Mouse (Mus musculus) kidney, postnatal 25 days (tissue): ENCODE data around the gene 2210017I01Rik.

Experiments used
- DNase-seq, 2 experiments: peaks; one replicate each; pipeline ENCODE4 v3.0.0; 2021; ENCODE audit warnings: mixed read lengths in 2 of 2

2210017I01Rik gene

DNA sequence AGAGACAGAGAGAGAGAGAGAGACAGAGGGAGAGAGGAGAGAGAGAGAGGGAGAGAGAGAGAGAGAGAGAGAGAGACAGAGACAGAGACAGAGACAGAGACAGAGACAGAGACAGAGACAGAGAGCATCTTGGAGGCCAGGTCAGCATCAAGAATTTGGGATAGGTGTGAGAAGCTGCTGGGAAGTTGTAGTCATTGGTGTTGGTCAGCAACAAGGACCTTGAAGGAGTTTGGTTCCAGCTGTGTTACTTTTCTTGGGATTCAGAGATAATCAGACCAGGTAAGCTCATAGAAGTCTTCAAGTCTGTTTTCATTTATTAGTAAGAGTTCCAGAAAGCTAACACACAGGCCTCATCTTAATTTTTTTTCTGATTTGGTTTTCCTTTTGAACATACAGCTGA, at the start of gene 2210017I01Rik:
TSS of gene 2210017I01Rik (minus strand) at position 101 of the 400 bp plus-strand sequence.
- DNase-seq: no peak

DNA sequence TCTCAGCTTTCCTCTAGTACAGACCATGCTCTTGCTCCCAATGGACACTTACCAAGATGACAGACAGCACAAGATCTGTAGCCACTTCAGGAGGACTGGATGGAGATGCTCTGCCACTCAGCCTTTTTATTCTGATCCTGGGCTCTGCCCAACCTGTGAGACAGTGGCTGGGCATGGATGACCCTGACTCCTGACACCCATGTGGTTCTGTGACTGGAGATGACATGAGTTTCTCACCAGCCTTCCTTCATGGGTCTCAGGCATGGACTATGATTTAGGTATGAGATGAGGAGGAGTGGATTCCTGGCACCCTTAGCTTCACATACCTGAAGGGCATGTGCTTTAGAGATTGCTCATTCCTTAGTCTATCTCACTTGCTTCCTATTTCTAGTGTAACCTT, 49.5 kb upstream of the 2210017I01Rik start, which contains the start of gene Lce1b:
TSS of gene Lce1b (minus strand) at position 101 of the 400 bp plus-strand sequence.
- no peak for DNase-seq

GRCm38 (mm10) chr3:92648207-92648606, 40.9 kb upstream of the 2210017I01Rik start, which contains the start of gene Lce1a1:
TSS of gene Lce1a1 (minus strand) at chr3:92648307.
- DNase-seq: no peak

- no peak for DNase-seq
Observed at GRCm38 (mm10) chr3:92639854-92640253, 32.6 kb upstream of the 2210017I01Rik start.

- DNase-seq: no peak
Observed at GRCm38 (mm10) chr3:92638653-92638991, 31.3 kb upstream of the 2210017I01Rik start.

DNA sequence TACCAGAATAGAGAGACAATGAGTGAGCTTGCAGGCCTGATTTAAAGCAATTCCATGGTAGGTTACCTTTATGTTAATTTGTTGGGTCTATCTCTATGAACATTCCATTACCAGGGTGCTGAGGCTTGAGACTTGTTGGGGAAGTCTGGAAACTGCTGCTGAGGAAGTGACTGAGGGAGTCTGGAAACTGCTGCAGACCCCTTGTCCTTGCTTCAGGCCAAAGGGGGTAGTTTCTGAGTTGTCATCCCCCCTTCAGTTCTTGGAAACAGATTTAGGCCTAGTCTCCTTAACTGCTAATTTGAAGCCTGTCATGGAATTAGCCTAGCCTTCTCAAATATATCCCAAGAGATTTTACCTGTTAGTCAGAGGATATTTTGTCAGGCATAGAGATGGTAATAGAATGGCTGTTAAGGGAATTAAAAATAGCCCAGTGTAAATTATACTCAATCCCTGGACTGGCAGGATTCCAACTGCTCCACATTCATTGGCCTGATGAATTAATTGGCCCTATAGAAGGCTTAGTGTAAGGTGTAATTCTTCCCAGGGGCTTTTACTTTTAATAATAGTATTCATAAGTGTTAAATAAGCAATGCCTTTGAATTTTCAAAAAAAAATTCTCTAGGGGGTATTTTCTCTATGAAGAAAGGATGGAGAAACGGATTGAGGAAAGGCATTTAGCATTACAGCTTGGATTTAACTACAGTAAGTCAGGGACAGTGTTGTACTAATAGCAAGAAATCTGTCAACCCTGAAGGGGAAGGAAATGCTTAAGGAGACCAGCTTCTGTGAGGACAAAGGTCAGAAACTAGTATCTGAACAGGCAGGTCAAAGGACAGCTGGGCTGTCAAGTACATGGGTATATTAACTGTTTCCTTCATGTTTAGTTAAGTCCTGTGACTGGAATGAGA, 30.7 kb upstream of the 2210017I01Rik start:
- peak; percentile 29 to 53 for DNase-seq

DNA sequence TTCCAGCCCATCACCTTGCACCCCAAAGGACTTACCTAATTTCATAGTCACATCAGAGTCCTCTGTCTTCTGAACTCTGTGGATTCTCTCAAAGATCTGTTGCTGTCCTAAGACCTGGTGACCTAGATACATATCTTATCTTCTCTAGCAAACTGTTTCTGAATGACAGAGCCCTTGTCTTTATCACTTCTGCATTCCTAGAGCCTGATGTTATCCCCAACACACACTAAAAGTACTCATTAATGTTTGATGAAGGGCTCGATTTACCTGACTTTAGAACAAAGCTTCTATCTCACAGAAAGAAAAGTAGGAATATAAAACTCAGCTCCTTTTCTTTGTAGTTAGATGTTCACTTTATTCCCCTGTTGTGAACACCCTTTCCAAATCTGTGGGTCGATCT, 14.3 kb upstream of the 2210017I01Rik start, which contains the start of gene Lce6a:
TSS of gene Lce6a (minus strand) at position 101 of the 400 bp plus-strand sequence.
- DNase-seq: no peak

- DNase-seq: no peak
Observed at GRCm38 (mm10) chr3:92609804-92610203, 2.5 kb upstream of the 2210017I01Rik start.

DNA sequence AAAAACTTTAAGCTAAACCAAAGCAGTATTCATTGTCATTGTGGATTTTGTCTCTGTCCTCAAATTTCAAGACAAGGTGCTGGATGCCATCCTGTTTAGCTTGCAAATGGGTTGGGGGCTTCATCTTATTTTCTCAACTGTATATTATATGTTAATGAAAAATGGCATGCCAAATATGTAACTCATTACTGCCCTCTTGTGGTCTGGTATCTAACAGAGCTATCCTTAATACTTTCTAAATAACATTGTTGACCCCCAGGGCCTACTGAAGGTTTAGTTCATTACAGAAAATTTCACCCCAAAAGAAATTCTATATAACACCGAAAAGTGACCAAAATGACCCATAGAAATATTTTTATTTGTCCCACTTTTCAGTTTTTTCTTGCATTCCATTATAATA, 5.1 kb downstream of the 2210017I01Rik start:
- DNase-seq: no peak

DNA sequence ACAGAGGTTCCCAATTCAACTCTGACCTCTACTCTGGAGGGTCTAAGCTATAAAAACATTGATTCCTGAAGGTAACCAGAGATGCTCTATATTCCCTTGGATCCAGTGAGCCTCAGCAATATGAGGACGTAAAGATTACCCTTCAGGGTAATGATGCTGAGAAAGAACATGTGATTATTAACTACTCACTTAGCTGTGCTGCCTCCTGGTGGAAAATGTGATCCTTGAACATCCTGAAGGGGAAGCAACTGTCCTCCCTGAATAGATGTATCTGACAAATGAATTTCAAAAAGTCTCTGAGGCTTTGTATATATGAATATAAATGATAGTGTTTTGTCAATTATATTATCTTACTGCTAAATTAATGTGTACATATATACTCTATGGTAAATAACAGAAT, 6.8 kb downstream of the 2210017I01Rik start:
- DNase-seq: peak in 1 of 2 experiments; percentile 38

DNA sequence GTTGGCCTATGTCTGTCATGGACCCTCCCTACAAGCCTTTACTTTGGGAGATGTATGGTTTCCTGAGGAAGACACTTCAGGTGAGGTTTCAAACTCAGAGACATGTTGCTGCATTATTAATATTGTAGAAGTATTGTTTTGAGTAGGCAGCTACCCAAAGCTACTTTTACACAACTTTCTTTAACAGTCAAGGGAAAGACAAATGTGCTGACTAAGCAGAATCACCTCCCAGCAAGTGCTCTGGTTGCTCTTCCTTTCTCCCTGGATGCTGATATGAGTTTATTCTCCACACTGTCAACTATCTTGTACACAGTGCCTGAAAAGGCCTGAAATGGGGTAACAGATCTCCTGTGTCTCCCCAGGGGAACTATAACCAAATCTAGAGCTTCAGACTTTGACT, 7.3 kb downstream of the 2210017I01Rik start:
- no peak for DNase-seq

- DNase-seq: no peak
Observed at GRCm38 (mm10) chr3:92598429-92598828, 8.9 kb downstream of the 2210017I01Rik start.

DNA sequence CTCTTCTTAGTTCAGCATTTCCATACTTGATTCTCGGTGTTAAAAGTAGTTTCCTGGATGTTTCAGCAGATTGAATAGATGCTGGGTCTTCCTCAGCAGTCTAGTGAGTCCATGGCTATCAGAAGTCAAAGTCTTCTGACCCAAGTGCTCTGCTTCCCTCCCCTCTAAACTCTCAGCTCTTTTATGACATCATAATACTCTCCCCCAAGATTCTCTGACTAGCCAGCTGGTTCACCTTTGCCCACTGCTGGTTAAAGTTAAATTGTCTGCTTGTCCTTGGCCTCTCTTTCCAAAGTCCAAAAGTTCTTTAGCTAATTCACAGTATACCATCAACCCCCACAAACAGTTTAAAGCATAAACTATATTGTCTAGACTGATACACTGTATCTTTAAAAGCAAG, 18.4 kb downstream of the 2210017I01Rik start, which contains the start of gene Smcp:
TSS of gene Smcp (minus strand) at position 140 of the 400 bp plus-strand sequence.
- peak; percentile 10 to 39 for DNase-seq

- no peak for DNase-seq
Observed at GRCm38 (mm10) chr3:92587190-92587589, 20.1 kb downstream of the 2210017I01Rik start.

GRCm38 (mm10) chr3:92585055-92585454, 22.2 kb downstream of the 2210017I01Rik start:
- no peak for DNase-seq

DNA sequence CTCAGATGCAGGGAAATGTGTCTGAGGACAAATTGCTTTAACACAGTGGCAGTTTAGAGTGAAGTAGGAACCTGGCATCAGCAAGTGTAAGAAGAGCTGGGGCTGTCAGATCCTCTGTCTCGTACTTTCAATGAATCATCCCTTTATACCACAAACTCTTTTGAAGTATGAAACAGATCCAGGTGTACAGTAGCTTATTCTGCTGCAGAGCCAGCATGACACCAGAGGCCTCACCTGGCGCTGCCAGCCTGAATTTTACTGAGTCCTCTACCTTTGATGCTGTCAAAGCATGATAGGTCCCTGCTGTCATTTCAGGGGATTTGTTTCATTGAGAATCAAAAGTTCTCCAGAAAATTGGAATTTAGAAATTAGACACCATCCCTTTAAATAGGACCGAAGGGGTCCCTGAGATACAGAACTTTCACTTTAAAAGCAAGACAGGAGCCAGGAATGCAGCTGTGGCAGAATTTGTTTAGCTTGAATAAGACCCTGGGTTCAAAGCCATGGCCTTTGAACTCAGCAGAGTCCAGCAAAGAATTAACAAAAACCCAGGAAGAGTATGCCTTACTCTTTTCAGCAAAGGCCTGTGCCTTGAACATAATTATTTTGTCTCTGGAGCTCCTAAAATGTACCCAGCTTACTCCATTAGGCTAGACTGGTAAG, 24.0 kb downstream of the 2210017I01Rik start:
- no peak for DNase-seq

- no peak for DNase-seq
Observed at GRCm38 (mm10) chr3:92579508-92579907, 27.8 kb downstream of the 2210017I01Rik start.

GRCm38 (mm10) chr3:92578652-92579413, 28.5 kb downstream of the 2210017I01Rik start:
- no peak for DNase-seq

DNA sequence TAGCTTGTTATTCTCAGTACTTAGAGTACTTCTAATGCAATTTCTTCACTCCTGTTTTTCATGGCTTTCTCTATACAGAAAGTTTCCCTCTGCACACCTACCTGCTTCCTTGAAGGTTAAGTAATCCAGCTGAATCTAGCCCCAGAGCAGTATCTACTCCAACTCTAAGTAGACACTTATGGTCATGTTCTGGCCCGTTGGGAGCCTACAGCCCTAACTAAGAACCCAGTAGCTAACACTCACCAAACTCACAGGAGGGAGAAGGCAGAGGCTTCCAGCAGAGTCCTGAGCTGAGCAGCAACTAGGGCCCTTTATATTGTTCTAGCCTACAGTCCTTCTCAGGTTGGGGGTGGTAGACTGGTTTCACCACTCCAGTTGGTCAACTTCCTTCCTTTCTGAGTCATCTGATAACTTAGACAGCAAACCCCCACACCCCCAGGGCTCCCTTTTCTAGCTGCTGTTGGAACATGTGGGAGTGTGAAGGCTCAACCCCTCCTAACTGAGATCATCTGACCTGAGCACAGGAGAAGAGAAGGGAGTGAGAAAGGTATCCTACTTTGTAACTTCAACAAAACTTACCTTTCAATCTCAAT, 33.7 kb downstream of the 2210017I01Rik start, which contains the start of gene Ivl:
TSS of gene Ivl (minus strand) at position 287 of the 593 bp plus-strand sequence.
- DNase-seq: no peak

DNA sequence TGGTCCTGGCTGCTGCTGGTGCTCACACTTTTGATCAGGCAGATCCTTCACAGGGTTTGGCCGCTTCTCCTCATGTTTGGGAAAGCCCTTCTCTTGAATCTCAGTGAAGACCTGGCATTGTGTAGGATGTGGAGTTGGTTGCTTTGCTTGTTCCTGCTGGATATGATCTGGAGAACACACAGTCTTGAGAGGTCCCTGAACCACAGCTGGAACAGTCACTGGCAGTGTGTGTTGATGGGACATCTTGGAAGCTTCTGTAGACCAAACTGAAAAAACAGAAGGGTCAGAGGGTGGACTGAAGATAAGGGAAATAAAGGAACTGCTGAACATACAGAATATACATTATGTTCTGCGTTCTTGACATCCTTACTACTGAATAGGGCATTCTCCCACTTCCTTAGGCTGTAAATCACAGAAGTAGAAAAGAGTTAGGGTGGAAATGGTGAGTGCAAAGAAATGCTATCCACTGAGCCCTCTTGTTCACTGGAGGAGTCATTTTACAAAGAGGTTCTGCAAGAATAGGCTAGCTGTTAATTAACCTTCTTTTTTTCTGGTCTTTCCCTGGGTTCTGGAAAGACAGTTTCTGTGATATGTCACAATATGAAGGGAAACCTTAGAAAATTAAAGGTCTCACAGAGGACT, 34.7 kb downstream of the 2210017I01Rik start:
- no peak for DNase-seq

- no peak for DNase-seq
Observed at GRCm38 (mm10) chr3:92568752-92569151, 38.5 kb downstream of the 2210017I01Rik start.

DNA sequence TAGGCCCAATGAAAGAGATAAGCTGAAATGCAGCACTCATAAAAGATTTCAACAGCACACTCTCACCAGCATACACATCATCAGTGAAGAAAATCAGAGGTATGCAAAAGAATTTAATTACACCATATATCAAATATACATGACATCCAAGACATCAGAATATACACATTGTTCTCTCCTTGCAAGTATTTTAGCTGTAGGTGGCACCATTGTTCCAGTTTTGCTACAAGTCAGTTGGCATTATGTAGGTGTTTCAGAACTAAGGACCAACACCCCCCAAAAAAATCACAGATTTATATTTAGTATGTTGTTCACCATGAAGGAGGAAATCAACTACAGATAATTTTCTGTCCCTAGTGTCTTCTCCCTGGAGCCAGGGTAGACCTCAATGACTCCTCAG, 41.9 kb downstream of the 2210017I01Rik start:
- peak in 1 of 2 experiments; percentile 5 for DNase-seq
